Mouse (Mus musculus) neutrophil, adult 59 days (primary cell): Measurements from ENCODE around the gene Mob1a. TPM values are rescaled to one million over a fixed set of nuclear protein-coding genes. Genes with fewer than 3 reads are reported as not detected.

Experiments
- total RNA-seq, 2 experiments: library from RNA; stranded (reverse); gene quantifications; 1 replicate in 1 of 2; 2 replicates in 1 of 2; pipeline ENCODE4 v1.2.4; 2023

The Mob1a gene
- 100 to 1,000 TPM; 153 to 159 TPM for total RNA-seq

DNA sequence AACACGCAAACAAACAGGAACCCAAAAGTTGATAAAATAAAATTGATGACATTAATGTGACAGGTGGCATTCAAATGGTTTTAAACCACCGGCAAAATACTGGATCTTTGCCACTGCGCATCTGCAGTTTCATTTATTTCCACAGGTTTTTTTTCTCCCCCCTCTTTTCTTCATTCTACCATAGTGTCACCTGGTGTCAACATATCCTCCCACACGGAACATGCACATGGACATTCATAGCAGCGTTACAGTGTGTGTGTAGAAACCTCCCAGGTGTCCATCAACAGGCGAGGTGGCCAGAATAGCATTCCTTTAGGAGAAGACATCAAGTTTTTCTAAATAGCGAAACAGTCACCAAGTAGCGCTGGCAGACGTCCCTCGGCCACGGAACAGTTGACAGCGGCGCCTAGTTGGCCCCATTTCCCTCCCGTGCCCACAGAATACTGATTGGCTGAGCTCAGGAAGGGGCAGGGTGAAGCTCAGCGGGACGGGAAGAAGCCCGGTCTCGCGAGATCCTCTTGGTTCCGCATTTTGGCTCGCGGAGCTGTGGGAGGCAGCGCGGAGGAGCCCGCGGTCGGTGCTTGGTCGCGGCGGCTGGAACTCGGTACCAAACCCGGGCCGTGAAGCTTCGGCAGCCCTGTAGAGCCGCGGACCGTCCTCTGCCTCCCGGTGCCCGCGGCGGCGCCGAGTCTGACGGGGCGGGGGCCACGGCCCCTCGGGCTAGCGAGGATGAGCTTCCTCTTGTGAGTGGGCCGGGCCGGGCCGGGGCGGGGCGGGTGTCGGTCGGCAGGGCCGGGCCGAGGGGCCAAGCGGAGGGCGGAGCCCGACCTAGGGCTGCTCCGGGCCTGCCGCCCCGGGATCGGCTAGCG is at the start of gene Mob1a, which contains the start of gene Mthfd2:
TSS of gene Mob1a (plus strand) at position 492 of the 869 bp plus-strand sequence.
TSS of gene Mthfd2 (minus strand) at position 384 of the 869 bp plus-strand sequence.

DNA sequence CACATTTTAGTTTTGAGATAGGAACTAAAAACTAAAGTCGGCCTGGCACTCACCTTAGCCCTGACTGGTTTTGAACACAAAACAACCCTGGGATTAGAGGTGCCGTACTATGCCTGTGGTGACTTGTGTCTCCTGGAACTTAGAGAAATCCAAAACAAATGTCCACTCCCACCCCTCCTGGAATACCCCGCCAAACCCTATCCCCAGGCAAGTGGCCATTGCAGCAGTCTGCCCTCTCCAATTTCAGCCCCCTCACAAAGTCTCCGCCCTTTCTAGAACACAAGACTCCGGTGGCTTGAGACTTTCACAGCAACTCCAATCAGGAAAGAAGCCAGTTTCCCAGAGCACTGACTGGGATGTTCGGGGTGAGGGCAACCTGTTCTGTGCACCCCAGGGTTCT is 23.1 kb downstream of the Mob1a start, which contains the start of gene Bola3:
TSS of gene Bola3 (plus strand) at position 275 of the 400 bp plus-strand sequence.

Other genes with a start within 250 kb of the Mob1a start
- gene Pcgf1, start 248.1 kb upstream of the Mob1a start, total RNA-seq = 10 to 100 TPM; 14.6 to 19.6 TPM
- gene Lbx2, start 239.6 kb upstream of the Mob1a start, total RNA-seq = under 1 TPM in 1 of 2 experiments, not detected in 1; 0.60 TPM
- 1 to 10 TPM; 4.9 to 7.7 TPM for gene Ccdc142, start 224.4 kb upstream of the Mob1a start, total RNA-seq
- 1 to 10 TPM; 4.2 to 4.9 TPM for gene Gm42688, start 224.4 kb upstream of the Mob1a start, total RNA-seq
- gene Mrpl53, start 217.0 kb upstream of the Mob1a start, total RNA-seq = 10 to 100 TPM; 23.8 to 24.2 TPM
- gene Mogs, start 210.5 kb upstream of the Mob1a start, total RNA-seq = 10 to 100 TPM; 30.9 to 31.2 TPM
- 10 to 100 TPM; 31.6 to 34.0 TPM for gene Wbp1, start 204.5 kb upstream of the Mob1a start, total RNA-seq
- gene Ino80b, start 200.6 kb upstream of the Mob1a start, total RNA-seq = 10 to 100 TPM; 16.4 to 22.2 TPM
- gene Rtkn, start 190.6 kb upstream of the Mob1a start, total RNA-seq = under 1 TPM; 0.46 to 0.78 TPM
- not detected for gene Wdr54, start 169.6 kb upstream of the Mob1a start, total RNA-seq
- not detected for gene 1700003E16Rik, start 169.6 kb upstream of the Mob1a start, total RNA-seq
- 100 to 1,000 TPM; 113 to 130 TPM for gene Dctn1, start 160.1 kb upstream of the Mob1a start, total RNA-seq
- gene Slc4a5, start 106.2 kb upstream of the Mob1a start, total RNA-seq = not detected
- 10 to 100 TPM; 18.9 to 26.7 TPM for gene Mthfd2, start 108 bp upstream of the Mob1a start, total RNA-seq
- gene Bola3, start 23.1 kb downstream of the Mob1a start, total RNA-seq = 10 to 100 TPM; 14.0 to 15.7 TPM
- 10 to 100 TPM; 63.5 to 67.4 TPM for gene Tet3, start 133.1 kb downstream of the Mob1a start, total RNA-seq
- 10 to 100 TPM; 15.9 to 20.9 TPM for gene Dguok, start 181.0 kb downstream of the Mob1a start, total RNA-seq
- not detected for gene Actg2, start 210.2 kb downstream of the Mob1a start, total RNA-seq
- 10 to 100 TPM; 20.1 to 23.1 TPM for gene Stambp, start 246.7 kb downstream of the Mob1a start, total RNA-seq